Mouse (Mus musculus) right cerebral cortex, postnatal 4 days (tissue): Measurements from ENCODE around the gene Cyb5b.

ENCODE experiments used
- DNase-seq: peaks from one replicate; pipeline ENCODE4 v3.0.0-alpha.2; 2022

The Cyb5b gene

GRCm38 (mm10) chr8:107132581-107133491, 17.6 kb upstream of the Cyb5b start:
- no peak for DNase-seq

DNA sequence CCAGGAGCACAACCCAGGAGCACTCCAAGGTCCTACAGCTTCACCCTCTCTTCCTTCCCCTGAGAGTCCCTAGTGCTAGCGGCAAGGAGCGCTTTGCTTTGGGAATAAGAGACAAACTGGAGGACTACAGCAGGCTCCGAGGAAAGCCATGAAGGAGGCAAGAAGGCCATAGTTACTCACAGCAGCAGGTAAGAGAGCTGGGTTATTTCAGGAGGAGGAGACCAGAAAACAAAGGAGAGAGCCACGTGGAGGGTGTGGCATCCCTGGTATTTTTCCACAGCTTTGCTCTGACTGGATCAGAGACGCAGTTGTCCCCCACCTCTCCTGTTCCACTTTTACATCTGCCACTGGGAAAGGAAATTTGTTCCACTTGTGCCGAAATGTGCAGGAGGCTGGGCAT, 16.6 kb upstream of the Cyb5b start:
- no peak for DNase-seq

DNA sequence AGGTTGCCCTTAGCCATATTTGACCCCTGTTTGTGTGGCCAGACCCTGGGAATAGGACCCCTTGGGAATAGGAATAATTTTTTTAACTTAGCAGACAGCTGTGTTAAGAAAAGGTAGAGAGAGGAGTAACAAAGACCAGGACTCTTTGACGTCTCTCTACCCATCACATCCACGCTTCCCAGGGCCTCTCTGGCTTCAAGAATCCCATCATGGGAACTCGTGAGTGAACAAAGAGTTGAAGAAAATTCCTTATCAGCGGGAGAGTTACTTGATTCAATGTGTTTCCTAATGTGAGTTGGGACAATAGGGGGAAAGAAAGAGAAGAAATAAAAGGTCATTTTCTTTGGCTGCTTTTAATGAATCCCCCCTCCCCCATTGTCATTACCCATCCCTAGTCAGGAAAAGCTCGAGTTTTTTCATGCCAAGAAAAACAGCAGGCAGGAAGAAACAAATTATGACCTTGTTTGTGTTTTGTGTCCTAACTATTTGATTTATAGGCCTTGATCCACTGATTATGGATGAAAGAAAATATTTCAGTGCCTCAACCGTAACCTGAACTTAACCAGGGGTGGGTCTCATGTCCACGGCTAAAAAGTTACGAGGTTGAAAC, 14.3 kb upstream of the Cyb5b start:
- no peak for DNase-seq

DNA sequence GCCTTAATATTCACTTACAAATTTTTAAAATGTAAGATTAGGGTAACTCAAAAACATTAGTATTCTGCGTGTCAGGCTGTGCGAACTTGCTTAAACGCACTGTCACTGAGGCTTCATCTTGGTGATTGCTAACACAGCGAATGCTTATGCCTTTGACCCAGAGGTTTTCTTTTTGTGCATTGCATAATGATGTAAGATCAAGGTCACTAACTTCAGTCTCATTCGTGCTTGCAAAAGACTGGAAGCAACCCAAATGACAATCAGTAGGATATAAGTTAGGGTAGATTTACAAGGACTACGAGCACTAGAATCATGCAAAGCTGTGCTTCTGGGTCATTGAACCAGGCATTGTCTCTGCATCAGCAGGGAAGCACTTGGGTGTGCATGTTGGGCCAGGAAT, 12.8 kb upstream of the Cyb5b start:
- DNase-seq = no peak

DNA sequence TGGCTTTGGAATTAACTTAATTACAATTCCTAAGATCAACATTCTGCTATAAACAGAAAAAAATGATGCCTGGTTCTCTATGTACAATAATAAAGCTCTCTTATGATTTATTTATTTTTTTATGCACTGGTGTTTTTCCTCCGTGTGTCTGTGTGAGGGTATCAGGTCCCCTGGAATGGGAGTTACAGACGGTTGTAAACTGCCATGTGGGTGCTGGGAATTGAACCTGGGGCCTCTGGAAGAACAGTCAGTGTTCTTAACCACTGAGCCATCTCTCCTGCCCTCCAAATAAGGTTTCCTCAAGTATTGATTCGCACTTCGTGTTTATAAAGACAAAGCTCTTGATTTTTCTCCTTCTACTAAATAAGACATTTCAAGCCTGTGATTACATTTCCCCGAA, 12.1 kb upstream of the Cyb5b start:
- DNase-seq = no peak

GRCm38 (mm10) chr8:107139704-107140470, 10.6 kb upstream of the Cyb5b start:
- DNase-seq = no peak

DNA sequence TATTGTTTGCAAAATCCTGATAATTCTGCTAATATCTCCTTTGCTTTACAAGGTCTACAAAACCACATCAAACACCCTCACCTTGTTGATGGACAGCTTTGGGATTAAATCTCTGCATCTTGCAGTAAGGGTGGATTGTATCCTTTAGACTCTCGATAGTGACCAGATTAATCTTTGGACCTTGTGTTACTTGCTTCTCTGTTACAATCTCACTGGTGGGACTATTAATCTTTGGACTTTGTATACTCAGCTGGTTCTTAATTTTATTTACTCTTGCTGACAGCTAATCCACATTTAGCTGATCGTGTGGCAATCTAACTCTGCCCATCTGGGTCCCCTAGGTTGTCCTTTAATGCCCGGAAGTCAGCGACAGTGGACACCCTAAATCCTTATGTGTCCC, 7.9 kb upstream of the Cyb5b start:
- no peak for DNase-seq

DNA sequence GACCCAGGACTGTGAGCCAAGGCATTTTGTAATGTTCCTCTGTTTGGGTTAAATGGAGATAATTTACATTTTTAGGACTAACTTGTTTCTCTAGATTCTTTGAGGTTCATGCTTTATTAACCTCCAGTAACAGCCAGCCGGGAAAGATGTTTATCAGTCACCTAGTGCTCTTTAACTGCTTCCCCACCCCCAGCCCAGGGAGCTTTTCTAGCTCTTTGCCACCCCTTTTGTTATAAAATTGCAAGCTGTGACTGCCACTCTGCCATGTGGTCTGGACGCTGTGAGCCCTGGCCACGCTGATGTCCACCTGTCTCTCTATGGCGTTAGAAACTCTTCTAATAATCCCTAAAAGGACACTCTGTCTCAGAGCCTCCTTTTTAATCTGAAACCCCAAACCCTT, 6.9 kb upstream of the Cyb5b start:
- no peak for DNase-seq

DNA sequence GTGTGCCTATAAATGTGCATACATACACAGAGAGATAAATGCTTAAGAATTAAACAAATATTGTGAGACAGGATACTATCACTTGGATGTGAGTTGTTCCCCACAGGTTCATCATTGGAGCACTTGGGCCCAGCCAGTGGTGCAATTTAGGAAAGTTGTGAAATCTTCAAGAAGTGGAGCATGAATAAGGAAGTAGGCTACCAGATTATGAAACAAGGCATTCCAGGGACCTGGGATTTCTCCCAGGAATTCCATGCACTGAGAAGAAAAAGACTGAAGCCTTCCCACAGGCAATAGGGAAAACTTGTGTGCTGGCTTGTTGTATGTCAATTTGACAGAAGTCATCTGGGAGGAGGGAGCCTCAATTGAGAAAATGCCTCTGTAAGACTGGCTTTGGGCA, 4.3 kb upstream of the Cyb5b start:
- DNase-seq = no peak

GRCm38 (mm10) chr8:107148802-107149201, 1.6 kb upstream of the Cyb5b start:
- DNase-seq = no peak

DNA sequence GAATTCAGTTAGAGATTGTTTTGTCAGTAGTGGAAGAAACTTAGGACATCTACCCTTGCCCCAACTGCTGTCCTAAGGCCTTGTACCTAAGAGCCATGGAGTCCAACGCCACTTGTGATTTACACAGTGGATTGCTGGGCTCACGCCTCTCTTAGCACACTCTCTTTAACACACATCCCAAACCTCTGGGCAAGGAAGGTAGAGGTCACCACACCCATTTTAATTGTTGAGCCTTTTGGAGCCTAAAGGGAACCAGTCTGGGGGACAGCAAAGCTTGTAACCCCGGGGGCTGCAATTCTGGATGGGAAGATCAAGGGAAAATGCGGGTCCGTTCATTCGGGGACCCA, 410 bp upstream of the Cyb5b start:
- DNase-seq = no peak

GRCm38 (mm10) chr8:107151212-107151920, 926 bp downstream of the Cyb5b start:
- no peak for DNase-seq

DNA sequence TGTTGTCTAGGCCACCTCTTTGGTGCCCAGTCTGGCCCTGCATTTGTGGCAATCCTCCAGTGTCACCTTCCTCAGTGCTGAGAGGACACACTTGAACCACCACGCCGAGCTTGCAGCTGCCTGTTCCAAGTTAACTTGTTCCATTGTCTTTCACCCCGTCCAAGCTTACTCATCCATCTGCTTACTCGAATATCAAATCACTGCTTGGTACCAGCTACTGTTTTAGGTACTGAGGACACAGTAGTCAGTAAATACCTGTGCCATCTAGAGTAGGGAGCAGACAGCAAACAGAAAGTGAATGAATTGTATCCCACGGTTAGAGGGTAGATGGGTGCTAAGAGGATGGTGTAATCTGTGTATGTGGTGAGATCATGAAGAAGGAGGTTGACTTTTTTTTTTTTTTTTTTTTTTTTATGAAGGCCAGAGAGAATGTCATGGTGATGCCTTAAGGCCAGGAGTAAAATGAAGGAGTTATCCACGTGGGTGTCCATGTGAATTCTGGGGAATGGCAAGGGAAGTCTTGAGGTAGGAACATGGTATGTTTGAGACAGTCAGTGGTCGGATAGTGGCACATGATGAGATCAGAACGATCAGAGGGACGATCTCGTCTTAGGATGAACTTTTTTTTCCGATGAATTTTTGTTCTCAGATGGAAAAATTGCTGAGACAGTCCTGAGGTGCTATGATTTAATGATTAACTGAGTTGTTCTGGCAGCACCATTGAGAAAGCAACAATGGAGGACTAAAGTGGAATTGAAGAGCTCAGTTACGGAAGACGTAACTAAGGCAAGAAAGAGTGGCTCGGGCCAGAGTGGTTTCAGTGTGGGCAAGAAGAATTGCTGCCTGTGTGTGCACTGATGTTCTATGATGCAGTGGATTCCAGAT, 3.1 kb downstream of the Cyb5b start:
- no peak for DNase-seq

GRCm38 (mm10) chr8:107156816-107157215, 6.4 kb downstream of the Cyb5b start:
- DNase-seq = no peak

GRCm38 (mm10) chr8:107157836-107158235, 7.4 kb downstream of the Cyb5b start:
- DNase-seq = no peak

DNA sequence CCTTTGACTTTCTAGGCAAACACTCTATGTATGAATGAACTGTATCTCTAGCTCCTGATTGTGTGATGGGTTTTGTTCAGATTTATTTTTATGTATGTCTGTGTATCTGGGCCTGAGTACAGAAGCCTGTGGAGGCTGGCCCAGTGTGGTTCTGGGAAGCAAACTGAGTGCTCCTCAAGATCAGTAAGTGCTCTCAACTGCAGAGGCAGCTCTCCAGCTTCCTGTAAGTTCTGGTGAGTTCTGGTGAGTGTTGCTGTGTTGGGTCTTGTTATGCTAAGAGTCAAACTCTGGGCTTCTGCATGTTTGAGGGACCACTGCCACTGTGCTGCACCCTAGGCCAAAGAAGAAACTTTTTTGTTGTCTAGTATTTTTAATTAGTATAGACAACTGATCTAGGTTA, 8.4 kb downstream of the Cyb5b start:
- DNase-seq = no peak

- DNase-seq = no peak
Observed at GRCm38 (mm10) chr8:107164251-107164773, 13.9 kb downstream of the Cyb5b start.

- DNase-seq = no peak
Observed at GRCm38 (mm10) chr8:107165745-107166144, 15.3 kb downstream of the Cyb5b start.

DNA sequence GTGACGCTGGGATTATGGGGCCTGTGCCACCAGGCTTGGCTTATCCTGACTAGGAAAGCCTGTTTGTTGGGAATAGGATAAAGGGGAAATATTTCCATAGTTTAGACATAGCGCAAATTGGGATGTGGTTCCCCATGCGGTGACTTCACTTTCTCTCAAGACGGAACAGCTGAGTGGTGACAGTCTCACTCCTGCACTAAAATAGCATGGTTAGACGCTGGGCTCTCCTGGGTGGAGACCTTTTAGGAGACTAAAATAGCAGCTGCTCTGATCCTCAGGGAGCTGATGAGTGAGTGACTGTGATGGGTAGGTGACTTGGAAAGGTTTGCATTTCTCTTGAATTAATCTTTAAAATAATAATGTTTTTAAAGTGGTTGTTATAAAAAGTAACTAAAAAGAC, 17.4 kb downstream of the Cyb5b start:
- no peak for DNase-seq

DNA sequence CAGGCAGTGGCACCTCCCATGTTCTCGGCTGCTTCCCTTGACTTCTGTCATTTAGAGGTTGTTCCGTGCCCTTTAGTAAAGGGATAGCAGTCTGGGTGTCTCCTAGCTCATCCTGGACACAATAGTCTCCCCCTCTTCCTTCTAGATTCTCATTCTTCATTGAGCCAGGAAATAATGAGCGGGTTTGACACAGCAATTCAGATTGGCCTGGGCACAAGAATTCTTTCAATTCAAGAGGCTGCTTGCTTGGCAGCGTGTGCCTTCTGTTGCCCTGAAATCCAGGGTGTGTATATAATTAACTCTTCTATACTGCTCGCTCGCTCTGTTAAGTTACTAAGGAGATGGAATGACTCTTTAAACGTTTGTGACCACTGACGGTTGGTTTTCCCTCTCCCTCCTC, 21.7 kb downstream of the Cyb5b start:
- DNase-seq = no peak

DNA sequence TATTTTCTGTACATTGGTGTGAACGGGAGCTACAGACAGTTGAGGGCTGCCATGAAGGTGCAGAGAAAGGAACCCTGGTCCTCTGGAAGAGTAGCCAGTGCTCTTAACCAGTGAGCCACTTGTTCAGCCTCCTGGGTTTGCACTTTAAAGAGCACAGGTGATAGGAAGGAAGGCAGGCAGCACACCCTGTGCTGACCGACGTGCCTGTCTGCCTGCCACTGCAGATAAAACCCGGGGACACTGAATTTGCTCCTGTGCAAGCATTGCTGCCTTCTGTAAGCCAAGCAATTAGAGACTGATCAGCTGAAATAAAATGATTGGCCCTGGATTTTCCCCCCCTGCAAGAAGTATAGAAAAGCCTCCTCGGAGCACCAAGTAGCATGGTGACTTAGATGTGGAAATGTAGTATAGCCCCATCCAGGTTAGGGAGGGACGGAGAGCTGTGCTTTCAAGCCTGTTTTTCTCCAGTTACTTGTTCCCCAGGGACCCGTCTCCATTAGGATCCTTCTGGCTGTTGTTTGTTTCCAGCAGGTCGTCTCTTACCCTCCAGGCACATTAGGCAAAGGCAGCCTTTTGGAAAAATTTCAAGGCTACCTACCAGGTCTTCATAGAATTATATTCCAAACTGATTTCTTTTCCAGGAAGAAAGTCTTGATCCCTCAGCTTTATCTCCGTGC, 22.7 kb downstream of the Cyb5b start:
- DNase-seq = no peak
